Mouse (Mus musculus): ENCODE measurements around the gene Gpam.

Gpam gene

GRCm38 (mm10) chr19:55060964-55061363 lies 66.1 kb downstream of the Gpam start:
- DNase-seq (ENCODE audit: low read depth), result peak; percentile 60

- no peak for DNase-seq (ENCODE audit: low read depth)
Observed at GRCm38 (mm10) chr19:55057483-55057882, 69.6 kb downstream of the Gpam start.

- DNase-seq (ENCODE audit: low read depth), result no peak
Observed at GRCm38 (mm10) chr19:55055634-55056269, 71.3 kb downstream of the Gpam start.

- no peak for DNase-seq (ENCODE audit: low read depth)
Observed at GRCm38 (mm10) chr19:55053163-55053562, 73.9 kb downstream of the Gpam start.

- DNase-seq (ENCODE audit: low read depth), result no peak
Observed at GRCm38 (mm10) chr19:55037406-55037805, 89.6 kb downstream of the Gpam start.

GRCm38 (mm10) chr19:55018872-55019271 lies 108.2 kb downstream of the Gpam start:
- DNase-seq (ENCODE audit: low read depth), result no peak
